Mouse (Mus musculus): ENCODE measurements around the gene Ankrd33b. TPM values are rescaled to one million over a fixed set of nuclear protein-coding genes. Genes with fewer than 3 reads are reported as not detected.

Ankrd33b gene
- total and polyA plus RNA-seq, 2 experiments from 2014 or later: 5.6 to 12.9 TPM

DNA sequence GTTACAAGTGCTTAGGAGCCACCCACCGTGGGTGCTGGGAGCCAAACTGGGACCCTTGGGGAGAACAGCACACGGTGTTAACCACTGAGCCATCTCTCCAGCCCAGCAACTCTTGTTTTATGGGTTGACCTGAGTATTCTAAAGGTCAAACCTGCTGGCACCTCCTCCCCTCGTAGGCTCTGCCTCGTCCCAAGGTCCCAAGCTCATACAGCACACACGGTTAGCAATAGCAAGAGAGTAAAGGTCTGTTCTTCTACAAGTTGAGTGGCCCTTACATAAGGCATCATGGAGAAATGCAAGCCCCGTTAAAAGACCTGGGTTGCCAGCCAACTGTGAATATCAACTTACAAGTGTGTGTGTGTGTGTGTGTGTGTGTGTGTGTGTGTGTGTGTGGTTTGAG, 116.3 kb downstream of the Ankrd33b start:
- no peak for DNase-seq (ENCODE audit: low spot score)
- Histone ChIP-seq H3K9me3 (replicated peaks; ENCODE audit: control insufficient read depth, low read length) (no peaks in the 10 kb centered on the region), H3K36me3 (replicated peaks; ENCODE audit: control insufficient read depth, insufficient read depth, low read length) (no peaks in the 10 kb centered on the region), H3K27ac (ENCODE audit: low read depth) (no peak overlapping the region), H3K27me3 (ENCODE audit: control insufficient read depth, insufficient read depth, low read length) (no peaks in the 10 kb centered on the region), H3K9ac (replicated peaks; ENCODE audit: low read depth, low read length) (no peak overlapping the region), H3K4me2 (ENCODE audit: low read depth, low read length) (no peak overlapping the region), H3K4me3 (ENCODE audit: low read depth, low read length) (no peak overlapping the region), H3K4me1 (ENCODE audit: control insufficient read depth, insufficient read depth) (peaks cover 27% of the 10 kb centered on the region)
- no peak for TF ChIP-seq EP300 (IDR thresholded peaks at IDR 0.05; ENCODE audit: low read depth)
- TF ChIP-seq CTCF (IDR thresholded peaks at IDR 0.05; ENCODE audit: low read depth): no peak
- ATAC-seq (ENCODE audit: insufficient read depth, low read depth): no peak
- 82% methylated on average over 6 of the region's 6 CpGs for WGBS

- no peaks in the 10 kb centered on the region for H3K9me3 ChIP-seq (replicated peaks; ENCODE audit: control insufficient read depth, low read length)
- no peaks in the 10 kb centered on the region for H3K27me3 ChIP-seq (ENCODE audit: control insufficient read depth, insufficient read depth, low read length)
- H3K27ac ChIP-seq (ENCODE audit: low read depth): no peak overlapping the region
- WGBS: 82% methylated on average over 3 of the region's 3 CpGs
- no peak overlapping the region for H3K4me3 ChIP-seq (ENCODE audit: low read depth, low read length)
- H3K4me1 ChIP-seq (ENCODE audit: control insufficient read depth, insufficient read depth): peaks cover 27% of the 10 kb centered on the region
- no peak overlapping the region for H3K4me2 ChIP-seq (ENCODE audit: low read depth, low read length)
- ATAC-seq (ENCODE audit: insufficient read depth, low read depth): no peak
- H3K36me3 ChIP-seq (replicated peaks; ENCODE audit: control insufficient read depth, insufficient read depth, low read length): no peaks in the 10 kb centered on the region
- no peak for DNase-seq (ENCODE audit: low spot score)
- TF ChIP-seq CTCF (IDR thresholded peaks at IDR 0.05; ENCODE audit: low read depth): no peak
- TF ChIP-seq EP300 (IDR thresholded peaks at IDR 0.05; ENCODE audit: low read depth): no peak
- no peak overlapping the region for H3K9ac ChIP-seq (replicated peaks; ENCODE audit: low read depth, low read length)
Observed at GRCm38 (mm10) chr15:31250676-31251075, 116.8 kb downstream of the Ankrd33b start.

DNA sequence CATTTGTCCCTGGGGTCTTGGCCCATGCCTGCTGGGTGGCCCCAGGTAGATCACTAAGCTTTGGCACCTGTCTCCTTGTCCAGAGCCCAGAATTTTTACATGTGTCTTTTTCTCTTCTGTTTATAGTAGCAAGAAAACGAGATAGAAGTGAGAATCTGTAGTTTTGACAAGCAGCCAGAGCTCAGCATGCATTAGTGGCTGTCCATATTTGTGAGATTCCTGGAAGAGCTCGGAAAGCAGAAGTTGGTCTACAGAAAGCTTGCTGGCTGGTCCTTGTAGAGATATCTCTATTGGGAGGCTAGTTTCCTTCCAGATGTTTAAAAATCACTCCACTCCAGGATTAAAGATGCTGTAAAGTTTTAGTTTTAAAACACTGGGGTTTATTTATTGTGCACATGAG, 117.5 kb downstream of the Ankrd33b start:
- TF ChIP-seq EP300 (IDR thresholded peaks at IDR 0.05; ENCODE audit: low read depth): no peak
- no peak for TF ChIP-seq CTCF (IDR thresholded peaks at IDR 0.05; ENCODE audit: low read depth)
- no peak overlapping the region for H3K4me3 ChIP-seq (ENCODE audit: low read depth, low read length)
- H3K36me3 ChIP-seq (replicated peaks; ENCODE audit: control insufficient read depth, insufficient read depth, low read length): no peaks in the 10 kb centered on the region
- H3K4me1 ChIP-seq (ENCODE audit: control insufficient read depth, insufficient read depth): peaks cover 27% of the 10 kb centered on the region
- WGBS: 31% methylated on average over 2 of the region's 2 CpGs
- no peak overlapping the region for H3K9ac ChIP-seq (replicated peaks; ENCODE audit: low read depth, low read length)
- H3K9me3 ChIP-seq (replicated peaks; ENCODE audit: control insufficient read depth, low read length): no peaks in the 10 kb centered on the region
- ATAC-seq (ENCODE audit: insufficient read depth, low read depth) (no peak), DNase-seq (ENCODE audit: low spot score) (no peak)
- no peaks in the 10 kb centered on the region for H3K27me3 ChIP-seq (ENCODE audit: control insufficient read depth, insufficient read depth, low read length)
- H3K4me2 ChIP-seq (ENCODE audit: low read depth, low read length): no peak overlapping the region
- no peak overlapping the region for H3K27ac ChIP-seq (ENCODE audit: low read depth)

DNA sequence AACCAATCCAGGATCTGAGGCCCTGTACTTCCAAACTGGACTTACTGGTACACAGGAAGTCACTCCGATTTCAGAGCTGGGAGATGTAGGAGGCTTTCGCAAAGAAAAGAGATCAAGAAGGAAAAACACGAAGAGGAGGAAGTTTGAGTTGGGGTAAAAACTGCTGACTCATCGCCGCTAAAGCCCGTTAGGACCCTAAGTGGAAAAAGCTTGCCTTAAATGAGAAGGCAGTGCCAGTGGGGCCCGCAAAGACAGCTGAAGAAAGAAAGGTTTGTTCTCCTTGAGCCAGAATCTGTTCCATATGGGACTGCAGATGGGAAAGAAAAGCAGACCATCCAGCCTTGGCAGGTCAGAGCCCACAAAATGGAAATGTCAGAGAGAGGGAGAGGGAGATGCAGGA, 118.6 kb downstream of the Ankrd33b start:
- Histone ChIP-seq H3K9ac (replicated peaks; ENCODE audit: low read depth, low read length) (no peak overlapping the region), H3K9me3 (replicated peaks; ENCODE audit: control insufficient read depth, low read length) (no peaks in the 10 kb centered on the region), H3K36me3 (replicated peaks; ENCODE audit: control insufficient read depth, insufficient read depth, low read length) (no peaks in the 10 kb centered on the region), H3K4me1 (ENCODE audit: control insufficient read depth, insufficient read depth) (peaks cover 27% of the 10 kb centered on the region), H3K27me3 (ENCODE audit: control insufficient read depth, insufficient read depth, low read length) (no peaks in the 10 kb centered on the region), H3K4me2 (ENCODE audit: low read depth, low read length) (no peak overlapping the region), H3K27ac (ENCODE audit: low read depth) (no peak overlapping the region), H3K4me3 (ENCODE audit: low read depth, low read length) (no peak overlapping the region)
- ATAC-seq (ENCODE audit: insufficient read depth, low read depth): no peak
- no peak for DNase-seq (ENCODE audit: low spot score)
- WGBS: 72% methylated on average over 7 of the region's 7 CpGs
- TF ChIP-seq CTCF (IDR thresholded peaks at IDR 0.05; ENCODE audit: low read depth) (no peak), EP300 (IDR thresholded peaks at IDR 0.05; ENCODE audit: low read depth) (no peak)

DNA sequence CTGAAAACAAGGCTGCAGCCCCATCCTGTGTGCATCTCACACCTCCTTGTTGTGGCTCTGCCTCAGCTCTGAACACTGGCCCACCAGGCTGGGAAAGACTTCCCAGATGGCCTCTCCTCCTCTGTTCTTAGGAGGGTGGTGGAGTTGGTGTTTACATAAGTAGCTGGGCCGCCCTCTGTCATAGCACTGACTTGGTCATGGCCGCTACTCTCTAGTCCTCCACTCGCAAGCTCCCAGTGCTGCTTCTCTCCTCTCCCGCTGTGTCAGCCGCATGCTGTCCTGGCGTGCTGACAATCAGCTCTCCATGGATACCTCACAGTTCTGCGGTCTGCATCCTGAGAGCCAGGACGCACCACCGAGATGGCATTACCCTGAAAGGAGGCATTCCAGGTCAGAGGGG, 120.5 kb downstream of the Ankrd33b start:
- TF ChIP-seq EP300 (IDR thresholded peaks at IDR 0.05; ENCODE audit: low read depth): no peak
- no peak for TF ChIP-seq CTCF (IDR thresholded peaks at IDR 0.05; ENCODE audit: low read depth)
- Histone ChIP-seq H3K27ac (ENCODE audit: low read depth) (no peak overlapping the region), H3K4me1 (ENCODE audit: control insufficient read depth, insufficient read depth) (peaks cover 19% of the 10 kb centered on the region), H3K36me3 (replicated peaks; ENCODE audit: control insufficient read depth, insufficient read depth, low read length) (no peaks in the 10 kb centered on the region), H3K9me3 (replicated peaks; ENCODE audit: control insufficient read depth, low read length) (no peaks in the 10 kb centered on the region), H3K27me3 (ENCODE audit: control insufficient read depth, insufficient read depth, low read length) (no peaks in the 10 kb centered on the region), H3K4me3 (ENCODE audit: low read depth, low read length) (no peak overlapping the region), H3K9ac (replicated peaks; ENCODE audit: low read depth, low read length) (no peak overlapping the region), H3K4me2 (ENCODE audit: low read depth, low read length) (no peak overlapping the region)
- 62% methylated on average over 9 of the region's 9 CpGs for WGBS
- ATAC-seq (ENCODE audit: insufficient read depth, low read depth) (no peak), DNase-seq (ENCODE audit: low spot score) (no peak)

- Histone ChIP-seq H3K9ac (replicated peaks; ENCODE audit: low read depth, low read length) (no peak overlapping the region), H3K27me3 (ENCODE audit: control insufficient read depth, insufficient read depth, low read length) (no peaks in the 10 kb centered on the region), H3K9me3 (replicated peaks; ENCODE audit: control insufficient read depth, low read length) (no peaks in the 10 kb centered on the region), H3K4me3 (ENCODE audit: low read depth, low read length) (no peak overlapping the region), H3K4me2 (ENCODE audit: low read depth, low read length) (no peak overlapping the region), H3K36me3 (replicated peaks; ENCODE audit: control insufficient read depth, insufficient read depth, low read length) (no peaks in the 10 kb centered on the region; the same call in 1 of the 2 replicates), H3K4me1 (ENCODE audit: control insufficient read depth, insufficient read depth) (peaks cover 16% of the 10 kb centered on the region), H3K27ac (ENCODE audit: low read depth) (peak overlapping the region; percentile 41; the same call in 1 of the 2 replicates)
- WGBS: 31% methylated on average over 9 of the region's 9 CpGs
- ATAC-seq (ENCODE audit: insufficient read depth, low read depth): peak; percentile 85
- peak; percentile 45 for DNase-seq (ENCODE audit: low spot score)
- no peak for TF ChIP-seq CTCF (IDR thresholded peaks at IDR 0.05; ENCODE audit: low read depth)
- TF ChIP-seq EP300 (IDR thresholded peaks at IDR 0.05; ENCODE audit: low read depth): no peak
Observed at GRCm38 (mm10) chr15:31245934-31246333, 121.6 kb downstream of the Ankrd33b start.

Measured in heart, postnatal 0 days (tissue).